Mouse (Mus musculus): ENCODE results near the gene Zfp423. TPM values are rescaled to one million over a fixed set of nuclear protein-coding genes. Genes with fewer than 3 reads are reported as not detected.

Zfp423 gene
- total RNA-seq (2014; fragmentation: Nextera tagmentation) (not detected in 2 replicates), total RNA-seq (2017) (not detected in 2 replicates)

DNA sequence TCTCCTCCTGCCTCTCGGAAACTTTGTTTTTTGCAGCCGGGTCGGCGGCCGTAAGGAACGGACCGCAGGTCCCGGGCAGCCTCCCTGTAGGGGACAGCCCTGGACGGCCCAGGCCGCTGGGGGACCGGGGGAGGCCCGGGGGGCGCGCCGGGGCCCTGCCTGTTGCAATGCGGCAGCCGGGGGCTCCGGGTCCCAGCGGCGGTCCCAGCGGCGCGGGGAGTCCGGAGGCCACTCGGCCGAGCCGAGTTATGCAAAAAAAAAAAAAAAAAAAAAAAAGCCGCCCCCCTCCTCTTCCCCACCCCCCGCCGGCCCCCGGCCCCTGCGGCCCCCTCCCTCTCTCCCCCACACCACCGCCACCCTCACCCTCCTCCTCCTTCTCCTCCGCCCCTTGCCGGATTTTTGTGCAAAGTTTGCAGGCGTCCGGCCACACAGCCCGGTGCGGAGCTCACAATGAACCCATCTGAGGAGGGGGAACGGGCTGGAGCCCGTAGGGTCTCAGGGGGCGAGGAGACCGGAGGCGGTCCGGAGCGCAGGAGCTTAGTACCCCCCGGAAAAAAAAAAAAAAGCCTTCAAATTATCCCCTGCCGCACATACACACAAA lies at the start of gene Zfp423:
TSS of gene Zfp423 (minus strand) at position 276 of the 601 bp plus-strand sequence.
- no peak for ATAC-seq (replicated peaks; ENCODE audit: poor library complexity, severe bottlenecking)

- no peak for ATAC-seq (replicated peaks; ENCODE audit: poor library complexity, severe bottlenecking)
Measured at GRCm38 (mm10) chr8:88006811-88007210, 47.4 kb upstream of the Zfp423 start.

DNA sequence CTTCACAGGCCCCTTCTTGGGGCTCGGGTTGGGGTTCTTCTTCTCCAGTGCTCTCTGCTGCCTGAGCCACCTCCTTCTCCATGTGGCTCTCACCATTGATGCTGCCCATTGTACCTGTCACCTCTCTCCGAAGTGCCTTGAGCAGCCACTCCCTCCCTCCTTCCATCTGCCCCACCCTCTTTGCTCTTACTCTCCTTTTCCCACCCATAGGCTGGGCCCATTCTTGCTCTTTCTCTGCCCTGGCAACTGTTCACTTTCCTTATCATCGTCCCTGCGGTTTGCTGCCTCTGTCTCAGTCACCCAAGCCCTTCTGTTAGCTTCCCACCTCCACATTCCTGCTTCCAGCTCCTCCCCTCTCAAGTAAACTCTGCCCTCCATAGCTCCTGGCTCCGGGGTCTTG lies 25.4 kb upstream of the Zfp423 start:
- no peak for ATAC-seq (replicated peaks; ENCODE audit: poor library complexity, severe bottlenecking)

GRCm38 (mm10) chr8:87984032-87984431 lies 24.6 kb upstream of the Zfp423 start:
- ATAC-seq (replicated peaks; ENCODE audit: poor library complexity, severe bottlenecking) = no peak

- ATAC-seq (replicated peaks; ENCODE audit: poor library complexity, severe bottlenecking) = no peak
Measured at GRCm38 (mm10) chr8:87982936-87983335, 23.5 kb upstream of the Zfp423 start.

DNA sequence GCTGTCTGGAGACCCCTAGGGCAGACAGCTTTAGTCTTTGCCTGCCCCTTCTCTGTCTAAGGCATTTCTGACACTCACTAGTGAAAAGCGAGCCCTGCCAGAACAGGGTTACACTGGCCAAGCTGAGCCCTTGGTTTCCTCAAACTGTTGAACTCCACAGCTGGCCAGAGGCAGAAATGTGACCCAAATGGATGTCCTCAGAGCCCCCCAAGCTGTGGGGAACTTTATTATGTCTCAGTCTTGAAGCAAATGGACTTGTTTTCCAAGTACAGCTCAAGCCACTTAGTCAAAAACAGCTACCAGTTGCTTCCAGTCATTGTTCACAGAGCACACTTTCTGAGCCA lies 16.0 kb upstream of the Zfp423 start:
- ATAC-seq (replicated peaks; ENCODE audit: poor library complexity, severe bottlenecking) = no peak

DNA sequence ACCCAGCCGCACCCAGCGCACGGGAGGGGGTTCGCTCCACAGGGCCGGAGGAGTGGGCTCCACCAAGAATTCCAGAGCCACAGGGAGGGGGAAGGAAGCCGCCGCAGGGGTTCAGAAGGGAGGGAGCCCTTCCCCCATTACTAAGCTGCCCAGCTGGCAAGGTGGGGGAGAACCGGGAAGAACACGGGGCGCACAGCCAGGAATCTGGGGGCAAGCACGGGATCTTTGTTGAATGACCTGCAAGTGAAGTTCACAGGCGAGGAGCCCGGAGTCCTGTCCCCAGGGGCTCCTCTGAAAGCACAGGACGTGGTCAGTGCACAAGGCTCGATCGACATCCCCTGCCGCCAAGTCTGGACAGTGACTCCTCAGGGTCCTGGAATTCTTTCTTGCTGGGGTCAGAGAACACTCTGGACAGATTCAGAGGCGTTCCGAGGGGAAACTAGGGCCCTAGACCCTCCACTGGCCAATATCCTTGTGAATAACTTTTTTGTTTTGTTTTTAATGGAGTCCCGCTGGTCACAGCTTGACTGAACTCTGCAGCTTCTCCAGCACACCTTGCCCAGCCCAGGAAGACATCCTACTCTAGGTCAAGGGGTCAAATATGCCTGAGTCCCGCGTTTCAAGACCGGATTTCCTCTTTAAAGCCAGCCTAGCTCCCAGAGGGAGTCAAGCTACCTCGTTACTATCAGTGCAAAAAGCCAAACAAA lies 15.5 kb upstream of the Zfp423 start:
- ATAC-seq (replicated peaks; ENCODE audit: poor library complexity, severe bottlenecking) = no peak

DNA sequence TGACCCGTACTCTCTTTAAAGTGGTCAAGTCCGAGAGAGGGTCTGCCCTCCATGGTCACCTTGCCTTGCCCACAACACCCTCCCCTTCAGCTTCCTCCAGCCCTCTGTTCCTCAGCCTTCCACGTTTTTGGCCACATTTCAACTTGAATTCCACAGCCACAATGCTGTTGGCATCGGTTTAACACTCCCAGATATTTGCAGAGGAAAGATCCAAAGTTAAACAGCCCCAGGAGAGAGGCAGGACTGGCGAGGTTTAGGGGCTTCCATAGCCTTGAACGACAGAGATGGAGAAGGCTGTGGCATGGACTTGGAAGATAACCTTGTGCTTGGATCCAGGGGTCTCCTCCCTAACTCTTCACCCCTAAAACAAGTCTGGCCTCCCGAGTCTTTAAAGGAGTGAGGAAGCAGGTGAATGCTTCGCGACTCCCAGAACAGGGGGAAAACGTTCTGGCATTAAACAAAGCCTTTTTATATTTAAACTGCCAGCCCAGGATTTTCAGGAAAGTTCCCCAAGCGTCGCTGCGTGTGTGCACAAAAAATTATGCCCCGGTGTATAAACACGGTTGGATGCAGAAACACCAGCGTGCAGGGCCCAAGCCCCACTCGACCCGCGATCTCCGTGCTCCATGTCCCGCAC lies 14.8 kb upstream of the Zfp423 start:
- ATAC-seq (replicated peaks; ENCODE audit: poor library complexity, severe bottlenecking) = no peak

DNA sequence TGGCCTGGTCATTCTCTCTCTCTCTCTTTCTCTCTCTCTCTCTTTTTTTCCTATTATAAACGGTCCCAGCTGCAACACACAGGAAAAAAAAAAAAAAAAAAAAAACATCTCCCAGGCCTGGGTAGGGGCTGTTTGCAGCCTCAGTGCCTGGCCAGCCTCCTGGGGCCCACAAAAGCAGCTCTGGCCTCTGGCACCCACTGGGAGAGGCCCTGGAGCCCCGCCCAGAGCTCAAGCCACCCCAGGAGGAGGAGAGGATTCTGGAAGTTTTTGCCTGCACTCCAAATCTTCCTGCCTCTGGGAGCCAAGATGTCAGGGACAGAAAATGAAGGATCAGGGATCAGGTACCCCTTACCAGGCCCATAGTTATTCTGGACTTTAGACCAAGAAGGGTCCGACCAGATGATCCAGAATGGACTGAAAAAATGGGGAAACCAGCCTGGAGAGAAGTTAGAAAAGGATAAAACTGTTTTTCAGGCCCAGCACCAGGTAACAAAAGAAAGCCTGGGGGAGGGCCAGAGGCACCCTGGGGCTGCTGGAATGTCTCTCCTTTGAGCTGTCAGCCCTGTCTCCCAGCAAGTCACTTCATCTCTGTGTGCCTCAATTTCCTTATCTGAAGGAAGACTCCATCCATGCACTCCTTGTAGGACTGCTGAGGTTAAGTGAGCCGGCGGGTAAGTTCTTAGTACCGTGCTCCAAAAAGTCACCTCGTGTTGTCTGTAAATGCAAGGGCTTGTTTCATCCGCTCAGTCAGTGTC lies 8.6 kb upstream of the Zfp423 start:
- ATAC-seq (replicated peaks; ENCODE audit: poor library complexity, severe bottlenecking) = no peak

DNA sequence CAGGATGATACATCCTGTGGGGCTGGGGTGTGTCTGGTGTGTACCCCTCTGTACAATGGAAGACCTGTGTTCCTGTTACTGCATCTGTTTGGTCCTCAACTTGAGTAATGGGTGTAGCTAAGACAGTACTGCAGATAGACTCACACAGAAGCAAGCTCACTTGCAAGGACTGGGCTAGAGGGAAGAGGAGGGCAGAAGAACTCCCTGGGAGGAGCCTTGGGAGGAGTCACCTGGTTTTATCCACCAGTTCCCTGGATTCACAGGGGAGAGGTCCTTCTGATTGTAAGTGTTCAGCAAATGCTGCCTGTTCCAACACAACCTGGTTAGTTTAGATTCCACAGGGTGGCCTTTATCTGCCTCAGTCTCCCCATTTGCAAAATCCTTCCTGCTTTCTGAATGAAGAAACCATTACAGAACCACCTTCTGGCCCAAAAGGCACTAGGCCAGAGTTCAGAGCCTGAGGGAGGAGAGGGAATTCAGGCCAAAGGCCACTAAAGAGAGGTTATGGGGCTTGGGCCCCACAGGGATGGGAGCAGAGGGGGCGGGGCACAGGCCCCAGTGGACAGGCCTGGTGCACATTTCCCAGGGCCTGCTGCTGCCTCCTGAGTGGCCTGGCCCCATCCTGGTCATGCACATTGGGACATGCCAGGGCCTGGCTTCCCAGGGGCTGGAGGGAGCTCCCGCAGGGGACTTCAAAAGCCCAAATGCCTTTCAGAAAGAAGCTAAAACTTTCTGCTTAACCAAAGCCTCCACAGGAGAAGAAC lies 7.8 kb upstream of the Zfp423 start:
- no peak for ATAC-seq (replicated peaks; ENCODE audit: poor library complexity, severe bottlenecking)

DNA sequence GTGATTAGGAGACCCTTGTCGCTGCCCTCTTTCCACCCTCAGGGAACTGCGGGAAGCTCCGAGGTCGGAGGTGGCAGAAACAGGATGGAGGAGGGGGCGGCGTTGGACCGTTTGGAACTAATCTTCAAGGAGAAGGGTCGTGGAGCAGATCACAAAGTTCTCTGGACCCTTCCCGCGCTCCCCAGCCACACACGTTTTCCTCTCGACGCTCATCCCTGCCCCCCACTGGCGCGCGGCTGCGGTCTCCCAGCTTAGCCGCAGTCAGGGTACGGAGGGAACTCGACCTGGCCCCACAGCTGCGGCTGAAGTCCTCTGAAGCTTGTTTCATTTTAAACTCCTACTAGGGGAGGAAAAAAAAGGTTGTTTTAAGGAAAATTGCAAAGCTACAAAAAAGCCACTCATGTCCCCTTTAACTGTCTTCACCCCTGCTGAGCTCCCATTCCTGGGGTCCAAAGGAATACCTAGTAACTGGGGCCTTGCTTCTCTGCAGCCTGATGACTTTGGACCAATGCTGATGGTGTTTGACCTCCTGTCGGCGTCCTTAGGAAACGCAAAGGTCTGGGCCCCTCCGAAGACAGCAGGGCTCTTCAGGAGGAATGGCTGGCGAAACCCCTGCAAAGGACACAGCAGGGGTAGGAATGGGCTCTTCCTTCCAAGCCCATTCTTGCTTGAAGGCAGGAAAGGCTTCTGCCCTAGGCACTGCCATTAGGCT lies 3.3 kb upstream of the Zfp423 start:
- ATAC-seq (replicated peaks; ENCODE audit: poor library complexity, severe bottlenecking) = no peak

- no peak for ATAC-seq (replicated peaks; ENCODE audit: poor library complexity, severe bottlenecking)
Measured at GRCm38 (mm10) chr8:87961680-87962513, 2.5 kb upstream of the Zfp423 start.

- ATAC-seq (replicated peaks; ENCODE audit: poor library complexity, severe bottlenecking) = no peak
Measured at GRCm38 (mm10) chr8:87961108-87961507, 1.7 kb upstream of the Zfp423 start.

DNA sequence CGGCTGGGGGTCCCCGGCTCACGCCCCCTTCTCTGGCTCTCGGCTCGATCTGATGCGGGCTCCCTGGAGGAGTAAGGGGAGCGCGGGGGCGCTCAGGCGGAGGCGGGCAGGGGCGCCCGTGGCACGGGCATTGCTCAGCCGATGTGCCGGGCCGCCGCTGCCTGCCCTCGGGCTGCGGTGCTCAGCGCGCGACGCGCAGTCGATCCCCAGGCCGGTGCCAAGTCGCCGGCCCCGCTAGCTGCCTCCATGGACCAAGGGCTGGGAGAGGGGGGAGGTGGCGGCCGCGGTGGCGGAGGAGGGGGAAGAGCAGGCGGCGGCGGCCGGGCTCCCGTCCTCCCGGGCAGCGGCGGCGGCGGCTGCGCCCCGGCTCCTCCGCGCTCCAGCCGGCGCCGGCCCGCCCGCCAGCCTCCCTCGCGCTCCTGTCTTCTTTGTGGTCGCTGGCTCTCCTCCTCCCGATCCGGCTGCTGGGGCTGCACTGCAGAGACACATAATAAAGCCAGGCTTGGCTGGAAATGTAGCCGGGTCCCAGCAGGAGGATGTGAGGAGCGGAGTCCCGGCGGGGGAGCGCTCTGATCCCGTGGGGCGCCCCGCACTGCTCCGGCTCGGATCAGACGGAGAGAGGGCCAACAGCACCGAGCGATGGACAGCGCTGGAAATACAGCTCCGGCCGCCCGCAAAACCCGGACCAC lies 810 bp upstream of the Zfp423 start:
- ATAC-seq (replicated peaks; ENCODE audit: poor library complexity, severe bottlenecking) = no peak; the same call in 1 of the 2 replicates

DNA sequence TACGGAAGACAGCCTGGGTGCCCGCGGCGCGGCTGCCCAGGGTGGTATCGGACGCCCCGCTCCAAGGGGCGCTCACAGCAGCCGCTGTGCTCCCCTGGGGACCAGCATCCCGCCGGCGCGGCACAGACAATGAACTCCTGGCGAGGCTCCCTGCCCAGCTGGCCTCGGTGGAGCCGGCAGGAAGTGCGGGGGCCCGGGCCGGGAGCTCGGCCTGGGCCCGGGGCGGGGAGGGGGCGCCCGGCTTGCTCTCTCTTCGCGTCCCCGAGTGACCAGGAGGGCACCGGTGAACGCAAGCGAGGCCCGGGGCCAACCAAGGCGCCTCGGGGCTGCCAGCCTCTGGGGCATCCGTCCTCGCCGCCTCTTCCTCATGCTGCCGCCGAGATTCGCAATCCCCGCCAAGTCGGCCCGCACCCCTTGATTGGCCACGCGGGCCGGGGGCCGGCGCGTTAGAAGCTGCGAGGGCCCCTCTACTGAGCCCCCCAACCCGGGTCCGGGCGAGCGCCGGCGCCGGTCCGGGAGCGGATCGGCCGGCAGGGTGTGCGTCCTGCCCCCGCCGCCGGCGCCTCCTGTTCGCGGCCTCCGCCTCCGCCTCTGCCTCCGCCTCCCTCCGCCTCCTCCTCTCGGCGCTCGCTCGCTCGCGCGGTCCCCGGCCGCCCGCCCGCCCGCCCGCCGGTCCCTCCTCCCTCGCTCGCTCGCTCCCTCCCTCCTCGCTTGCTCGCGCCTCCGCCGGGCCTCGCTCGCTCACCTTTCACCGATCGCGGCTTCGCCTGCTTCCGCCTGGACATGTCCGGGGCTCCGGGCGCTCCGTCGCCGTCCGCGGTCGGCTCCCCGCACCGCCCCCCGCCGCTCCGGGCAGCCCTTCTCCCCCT lies 710 bp downstream of the Zfp423 start:
- ATAC-seq (replicated peaks; ENCODE audit: poor library complexity, severe bottlenecking) = peak; percentile 63

DNA sequence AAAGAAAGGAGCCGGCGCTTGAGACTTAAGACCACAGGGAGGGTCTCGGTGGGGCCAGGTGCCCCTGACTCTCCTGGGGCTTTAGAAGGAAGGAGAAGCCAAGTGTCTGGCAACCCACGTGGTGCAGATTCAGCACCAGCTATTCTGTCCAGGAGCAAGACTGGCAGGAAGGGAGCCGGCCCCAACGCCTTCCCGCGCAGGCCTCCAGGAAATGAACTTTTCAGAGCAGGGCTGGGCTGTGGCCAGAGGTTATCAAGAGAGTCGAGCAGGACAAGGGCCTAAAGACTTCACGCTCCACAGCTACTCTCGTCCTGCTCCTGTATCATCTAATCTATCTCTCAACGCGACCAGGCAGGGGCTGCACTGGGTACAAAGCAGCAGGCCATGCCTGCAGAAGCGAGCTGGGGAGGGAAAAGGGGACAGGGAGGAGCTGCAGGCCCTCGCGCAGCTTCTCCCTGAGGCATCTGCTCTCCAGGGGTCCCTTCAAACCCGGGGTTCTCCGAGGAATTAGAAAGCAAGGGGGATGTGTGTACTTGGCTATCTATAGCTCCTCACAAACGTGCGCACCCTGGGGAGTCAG lies 1.4 kb downstream of the Zfp423 start:
- no peak for ATAC-seq (replicated peaks; ENCODE audit: poor library complexity, severe bottlenecking)

GRCm38 (mm10) chr8:87956001-87956400 lies 3.4 kb downstream of the Zfp423 start:
- ATAC-seq (replicated peaks; ENCODE audit: poor library complexity, severe bottlenecking) = no peak

Data from granulocyte monocyte progenitor cell, adult 5-6 weeks (primary cell).